Mouse (Mus musculus) cortical plate, adult 2 months (tissue): ENCODE results near the gene Hdac9. TPM values are rescaled to one million over a fixed set of nuclear protein-coding genes. Genes with fewer than 3 reads are reported as not detected.

Experiments used
- H3K27ac ChIP-seq: fragments of 200-500 bp; 2 replicates; pipeline ENCODE4 v1.5.1; 2012; ENCODE audit warnings: low read length, control low read depth, inconsistent platforms; ENCODE audit not compliant: insufficient read depth
- H3K4me1 ChIP-seq: fragments of 200-500 bp; 2 replicates; pipeline ENCODE4 v1.6.1; 2011; ENCODE audit warnings: low read length; ENCODE audit not compliant: control insufficient read depth, insufficient read depth
- H3K4me3 ChIP-seq: fragments of 200-500 bp; 2 replicates; pipeline ENCODE4 v1.5.1; 2011; ENCODE audit warnings: mild to moderate bottlenecking, low read length, control low read depth; ENCODE audit not compliant: insufficient read depth
- CTCF ChIP-seq: fragments of 200-500 bp; IDR thresholded peaks from 2 replicates; pipeline ENCODE4 v1.5.1; 2011; ENCODE audit warnings: mild to moderate bottlenecking, control low read depth, low read length; ENCODE audit not compliant: insufficient read depth; ENCODE audit errors: extremely low read depth
- POLR2A ChIP-seq: fragments of 200-500 bp; IDR thresholded peaks from 2 replicates; pipeline ENCODE4 v1.6.1; 2011; ENCODE audit warnings: mild to moderate bottlenecking, low read length, control low read depth; ENCODE audit not compliant: insufficient read depth; ENCODE audit errors: extremely low read depth
- polyA plus RNA-seq: library from polyadenylated mRNA; depleted of rRNA; stranded (reverse); fragments of >200 nt; gene quantifications from 2 replicates; pipeline ENCODE4 v1.2.3, GENCODE M21; 2012

Hdac9 gene
- polyA plus RNA-seq, 1 experiment, result 23.8 TPM

DNA sequence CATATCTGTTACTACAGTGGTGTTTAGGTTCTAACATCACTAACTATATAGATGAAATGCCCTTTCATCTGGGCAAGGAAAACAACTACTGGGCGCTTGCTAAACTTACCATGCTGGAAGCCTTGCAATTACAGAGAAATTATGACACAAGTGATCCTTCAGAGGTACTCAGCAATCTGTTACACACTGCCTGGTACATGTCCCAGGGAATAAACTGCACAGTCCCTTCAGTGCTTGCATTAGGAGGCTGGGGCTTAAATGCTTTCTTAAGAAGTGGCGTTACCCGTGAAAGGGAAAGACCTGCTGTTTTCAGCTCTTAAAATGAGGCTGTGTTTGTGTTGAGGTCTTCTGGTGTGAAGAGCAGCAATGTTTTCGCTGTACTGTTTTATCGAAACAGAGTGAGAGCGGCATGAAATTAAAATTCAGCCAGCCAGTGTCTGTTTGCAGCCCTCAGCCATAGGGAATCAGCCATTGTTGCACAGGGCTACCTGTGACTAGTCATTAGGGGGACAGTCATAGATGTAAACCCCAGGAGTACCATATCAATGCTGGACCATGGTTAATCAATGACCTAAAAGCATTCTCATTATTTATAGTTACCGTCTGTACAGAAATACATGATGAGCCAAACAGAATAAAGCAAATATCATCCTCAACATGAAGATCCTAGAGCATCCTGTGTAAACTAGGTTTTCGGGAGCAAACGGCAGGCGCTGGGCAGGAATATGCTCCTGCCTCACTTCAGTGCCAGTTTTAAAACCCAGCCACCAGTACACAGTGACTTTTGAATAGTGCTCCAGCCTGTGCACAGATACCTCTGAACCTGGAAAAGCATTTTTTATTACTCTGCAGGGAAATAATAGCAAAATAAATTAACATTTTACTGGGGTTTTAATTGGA lies 125.4 kb downstream of the Hdac9 start:
- Histone ChIP-seq H3K27ac (no peak overlapping the region), H3K4me1 (no peaks in the 10 kb centered on the region; the same call in 1 of the 2 replicates), H3K4me3 (no peak overlapping the region)
- no peak for TF ChIP-seq CTCF
- no peak for TF ChIP-seq POLR2A

DNA sequence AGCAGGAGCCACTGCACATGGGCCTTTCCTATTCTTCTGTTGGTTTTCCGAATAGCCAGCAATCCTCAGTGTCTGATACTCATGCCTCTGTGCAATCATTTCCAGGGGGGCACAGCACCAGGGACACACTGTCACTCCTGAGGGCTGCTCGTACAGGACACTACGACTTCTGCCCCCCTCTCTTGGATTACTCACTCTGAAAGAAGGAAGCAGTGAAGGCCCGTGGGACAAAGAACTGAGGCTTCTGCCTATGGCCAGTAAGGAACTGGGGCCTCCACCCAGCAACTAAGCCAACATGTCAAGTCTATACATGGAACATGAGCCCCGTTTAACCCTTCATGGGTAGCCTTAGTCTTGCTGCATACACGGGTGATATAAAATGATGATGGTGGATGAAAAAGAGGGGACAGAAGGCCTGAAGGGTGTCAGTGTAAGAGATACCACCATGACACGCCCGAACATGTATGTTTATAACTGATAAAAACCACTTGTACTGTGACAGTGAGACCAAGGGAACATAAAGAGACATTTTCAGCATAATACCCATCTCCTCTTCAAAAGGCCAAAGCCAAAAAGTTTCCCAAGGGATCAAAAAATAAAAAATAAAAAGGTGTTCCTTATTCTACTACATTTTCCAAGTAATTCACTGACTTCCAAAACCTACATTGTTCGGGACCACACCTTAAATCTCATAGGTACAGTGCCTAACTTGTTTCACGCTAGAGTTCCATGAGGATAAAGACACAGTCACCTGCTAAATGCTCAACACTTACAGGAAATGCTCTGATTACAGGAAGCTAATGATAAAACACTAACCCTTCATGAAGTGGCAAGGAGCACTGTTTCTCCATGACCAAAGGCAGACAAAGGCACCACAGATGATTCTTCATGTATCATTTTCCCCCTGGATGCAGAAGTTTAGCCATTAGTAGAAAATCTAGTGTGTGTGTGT lies 127.6 kb downstream of the Hdac9 start:
- Histone ChIP-seq H3K27ac (no peak overlapping the region), H3K4me3 (no peak overlapping the region), H3K4me1 (no peaks in the 10 kb centered on the region; the same call in 1 of the 2 replicates)
- no peak for TF ChIP-seq CTCF
- no peak for TF ChIP-seq POLR2A

DNA sequence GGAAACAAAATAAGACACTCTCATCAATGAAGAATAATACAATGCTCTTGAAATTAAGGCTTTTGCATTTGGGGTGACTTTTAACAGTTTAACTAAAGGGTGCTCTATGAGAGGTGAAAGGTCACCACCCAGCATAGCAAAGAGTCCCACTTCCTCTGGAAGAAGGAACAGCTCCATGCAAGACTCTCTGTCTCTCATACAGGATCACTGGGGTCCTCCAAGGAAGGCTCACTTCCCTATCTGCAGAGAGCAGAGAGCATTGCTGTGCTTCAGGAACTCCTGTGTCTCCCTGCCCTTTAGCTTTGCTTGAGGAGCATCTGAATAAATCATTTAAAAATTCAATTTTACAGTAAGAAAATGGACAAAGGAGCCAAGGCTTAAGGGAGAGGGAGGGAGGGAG lies 129.5 kb downstream of the Hdac9 start:
- no peak overlapping the region for H3K27ac ChIP-seq
- no peaks in the 10 kb centered on the region; the same call in 1 of the 2 replicates for H3K4me1 ChIP-seq
- TF ChIP-seq POLR2A (no peak), CTCF (no peak)
- no peak overlapping the region for H3K4me3 ChIP-seq

DNA sequence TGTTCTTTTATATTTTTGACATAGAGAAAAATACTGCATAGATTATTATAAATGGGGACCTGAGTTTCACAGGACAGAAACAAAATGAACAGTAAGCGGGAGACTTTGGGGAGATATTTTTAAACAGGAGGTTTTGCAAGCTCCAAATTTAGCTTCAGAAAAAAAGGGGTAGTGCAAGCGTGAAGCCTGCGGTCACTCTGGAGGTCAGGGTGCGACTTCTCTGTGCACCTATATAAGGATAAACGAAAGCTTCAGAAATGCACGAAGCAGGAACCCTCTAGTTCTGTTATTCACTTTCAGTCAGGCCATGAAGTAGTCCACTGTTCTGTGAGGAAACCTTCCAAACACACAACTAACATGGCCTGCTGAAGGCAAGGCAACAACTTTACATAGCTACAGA lies 133.3 kb downstream of the Hdac9 start:
- TF ChIP-seq POLR2A (no peak), CTCF (no peak)
- no peak overlapping the region for H3K27ac ChIP-seq
- H3K4me3 ChIP-seq, result no peak overlapping the region
- no peaks in the 10 kb centered on the region for H3K4me1 ChIP-seq

DNA sequence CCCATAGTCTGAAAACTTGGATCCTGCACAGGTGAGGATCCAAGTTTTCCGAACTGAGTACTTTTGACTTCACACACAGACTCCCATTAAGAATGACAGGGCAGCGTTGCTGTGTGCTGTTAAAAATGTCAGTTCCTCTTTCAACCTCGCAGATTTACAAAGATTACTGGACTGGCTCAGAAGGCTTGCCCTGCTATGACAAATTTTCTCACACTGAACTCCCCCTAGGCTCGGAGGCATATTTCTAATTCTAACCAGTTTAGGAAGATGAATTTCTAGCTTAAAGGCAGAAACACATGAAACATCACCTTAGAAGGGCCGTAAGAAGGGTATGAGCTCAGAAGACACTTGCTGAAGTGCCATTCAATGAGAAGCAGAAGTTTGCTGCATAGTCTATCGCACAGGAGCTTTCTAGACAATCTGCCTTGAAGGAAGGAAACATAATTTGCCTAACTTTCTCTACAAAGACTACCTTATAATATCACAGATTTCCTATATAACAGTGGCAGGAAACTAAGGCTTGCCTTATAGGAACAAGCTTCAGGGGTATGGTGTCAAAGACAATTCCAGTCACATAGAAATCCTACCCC lies 137.4 kb downstream of the Hdac9 start:
- Histone ChIP-seq H3K27ac (no peak overlapping the region), H3K4me3 (no peak overlapping the region), H3K4me1 (no peaks in the 10 kb centered on the region)
- TF ChIP-seq POLR2A (no peak), CTCF (no peak)

DNA sequence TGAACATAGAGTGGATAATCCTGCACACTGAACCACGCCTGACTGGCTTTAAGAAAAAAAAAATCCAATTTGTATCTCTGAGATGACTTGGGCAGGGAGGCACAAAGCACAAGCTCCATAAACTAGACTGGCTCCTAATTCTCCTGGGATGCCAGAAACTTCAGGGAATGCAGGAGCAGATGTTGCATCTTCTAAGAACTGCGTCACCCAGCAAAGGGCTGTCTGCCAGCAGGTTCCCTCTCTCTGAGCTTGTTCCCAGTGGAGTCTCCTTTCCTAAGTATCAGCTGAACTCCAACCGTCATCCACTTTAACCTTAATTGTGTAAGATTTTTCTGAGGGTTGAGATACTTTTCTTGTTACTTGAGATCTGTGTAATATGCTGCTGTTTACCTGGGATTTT lies 140.7 kb downstream of the Hdac9 start:
- H3K4me3 ChIP-seq, result no peak overlapping the region
- no peak overlapping the region for H3K27ac ChIP-seq
- no peak for TF ChIP-seq CTCF
- TF ChIP-seq POLR2A, result no peak
- no peaks in the 10 kb centered on the region for H3K4me1 ChIP-seq

DNA sequence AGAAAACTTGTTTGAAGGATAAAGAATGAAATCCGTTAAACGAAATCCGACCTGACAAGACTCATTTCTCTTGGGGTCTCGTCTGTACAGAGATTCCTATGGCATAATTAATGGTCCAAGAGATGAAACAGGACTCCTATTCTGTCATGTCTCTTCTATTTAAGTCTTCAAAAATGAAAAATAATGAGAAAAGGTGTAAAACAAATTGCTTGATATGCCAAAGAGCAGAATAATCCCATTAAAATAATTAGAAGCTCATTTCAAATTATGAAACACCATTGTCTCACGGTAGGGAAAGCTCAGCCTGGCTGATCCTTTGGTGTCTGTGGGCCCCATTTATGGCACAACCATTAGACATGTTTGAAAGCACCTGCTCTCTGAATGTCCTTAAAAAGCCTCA lies 142.8 kb downstream of the Hdac9 start:
- no peak for TF ChIP-seq CTCF
- TF ChIP-seq POLR2A, result no peak
- H3K4me1 ChIP-seq, result no peaks in the 10 kb centered on the region
- H3K27ac ChIP-seq, result no peak overlapping the region
- H3K4me3 ChIP-seq, result no peak overlapping the region

DNA sequence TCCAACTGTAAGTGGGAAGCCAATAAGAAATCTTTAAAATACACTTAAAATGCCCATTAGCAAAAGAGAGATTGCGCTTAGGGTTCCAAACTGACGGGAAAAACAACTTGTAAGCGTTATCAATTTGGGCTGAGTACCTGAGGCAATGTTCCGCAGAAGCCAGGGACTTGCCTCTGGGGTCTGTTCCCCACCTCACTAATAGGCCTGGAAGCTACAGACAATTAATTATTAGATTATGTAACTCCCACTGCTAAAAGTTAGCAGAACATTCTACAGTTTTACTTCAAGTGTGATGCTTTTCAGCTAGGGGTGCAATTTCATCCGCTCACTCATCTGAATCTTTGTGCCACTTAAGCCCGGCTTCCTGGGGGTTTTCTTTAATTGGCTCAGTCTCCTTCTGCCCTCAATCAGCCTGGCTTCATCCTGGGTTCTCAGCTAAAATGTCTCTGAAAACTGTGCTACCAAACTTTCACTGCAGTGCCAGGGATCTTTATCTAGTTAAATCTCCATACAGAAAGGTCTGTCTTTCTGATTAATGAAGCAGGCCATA lies 149.6 kb downstream of the Hdac9 start:
- no peak overlapping the region for H3K4me3 ChIP-seq
- H3K4me1 ChIP-seq, result no peaks in the 10 kb centered on the region
- no peak overlapping the region for H3K27ac ChIP-seq
- no peak for TF ChIP-seq POLR2A
- TF ChIP-seq CTCF, result no peak

DNA sequence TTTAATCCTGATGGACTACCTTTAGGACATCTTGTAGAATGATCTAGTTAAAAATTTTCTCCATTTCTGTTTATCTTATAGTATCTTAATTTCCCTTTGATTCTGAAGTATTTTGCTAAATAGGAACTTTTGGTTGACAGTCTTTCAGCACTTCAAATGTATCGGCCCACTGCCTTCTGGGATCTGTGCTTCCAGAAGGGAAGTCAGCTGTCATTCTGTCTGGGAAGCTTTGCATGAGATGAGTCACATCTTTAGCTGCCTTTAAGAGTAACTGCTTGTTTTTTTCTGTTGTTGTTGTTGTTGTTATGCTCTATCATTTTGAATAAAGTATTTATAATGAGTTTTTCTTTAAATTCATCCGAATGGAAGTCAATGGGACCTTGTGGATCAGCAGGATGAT lies 169.6 kb downstream of the Hdac9 start:
- no peaks in the 10 kb centered on the region for H3K4me1 ChIP-seq
- H3K4me3 ChIP-seq, result no peak overlapping the region
- H3K27ac ChIP-seq, result no peak overlapping the region
- TF ChIP-seq POLR2A, result no peak
- TF ChIP-seq CTCF, result no peak
